ENCODE assay signal across 20 mouse cellular contexts in genomic region chr17:69198805-69199204, GRCm38 (mm10).
"Had no signal": no experiment of that assay in that cellular context is flagged by ENCODE, and none has a peak within 500 bp of the region (broad histone marks: within the 10 kb centered on the region; RNA-seq: fewer than 3 reads in every experiment).

No protein-coding gene starts in this region.

- DNase-seq: kidney, adult 18-20 months; kidney, adult 9 months; kidney, postnatal 25 days; layer of hippocampus, postnatal 36 days; liver, embryonic 13.5 days; lung, adult 2 months; lung, postnatal 14 days; lung, postnatal 4 days; retina, postnatal 1 day; right cerebral cortex, postnatal 25 days; thymus, adult 2 months; thymus, postnatal 14 days; thymus, postnatal 4 days had no signal

- H3K27me3 ChIP-seq: liver, embryonic 13.5 days; midbrain, embryonic 13.5 days; neural tube, embryonic 13.5 days had no signal

- H3K9me3 ChIP-seq: liver, embryonic 13.5 days; midbrain, embryonic 10.5 days; midbrain, embryonic 13.5 days; neural tube, embryonic 13.5 days had no signal

- H3K9ac ChIP-seq: liver, embryonic 13.5 days; midbrain, embryonic 13.5 days; neural tube, embryonic 13.5 days had no signal

- H3K4me2 ChIP-seq: liver, embryonic 13.5 days; midbrain, embryonic 13.5 days; neural tube, embryonic 13.5 days had no signal

- H3K4me3 ChIP-seq: left cerebral cortex, adult 2 months; liver, embryonic 13.5 days; midbrain, embryonic 10.5 days; midbrain, embryonic 13.5 days; myocyte; neural tube, embryonic 13.5 days had no signal

- H3K36me3 ChIP-seq: liver, embryonic 13.5 days; midbrain, embryonic 10.5 days; midbrain, embryonic 13.5 days; neural tube, embryonic 13.5 days had no signal

- H3K4me1 ChIP-seq: liver, embryonic 13.5 days had no signal

- H3K27ac ChIP-seq: kidney, postnatal 0 days; left cerebral cortex, adult 2 months; liver, embryonic 13.5 days; midbrain, embryonic 10.5 days; midbrain, embryonic 13.5 days; neural tube, embryonic 13.5 days had no signal

- ATAC-seq: midbrain, embryonic 13.5 days; midbrain, embryonic 16.5 days had no signal
